Mouse (Mus musculus): ENCODE results near the gene Tuba3b. TPM values are rescaled to one million over a fixed set of nuclear protein-coding genes. Genes with fewer than 3 reads are reported as not detected.
A peak's percentile ranks its signal among the peaks of the same experiment; 100 is the strongest.

Gene Tuba3b
- polyA plus RNA-seq, 1 experiment, result not detected

GRCm38 (mm10) chr6:145607746-145608145, 7.8 kb upstream of the Tuba3b start:
- TF ChIP-seq CTCF (IDR thresholded peaks at IDR 0.05; ENCODE audit: extremely low read depth, insufficient read length, insufficient replicate concordance, low read depth, low read length), result no peak
- TF ChIP-seq POLR2A (IDR thresholded peaks at IDR 0.05; ENCODE audit: low read depth, low read length), result no peak
- no peaks in the 10 kb centered on the region for H3K27me3 ChIP-seq (ENCODE audit: control insufficient read depth, insufficient read depth, low read length)
- 77% methylated on average over 4 of the region's 4 CpGs for WGBS
- H3K4me1 ChIP-seq (ENCODE audit: control insufficient read depth, insufficient read depth, insufficient read length, low read length), result no peaks in the 10 kb centered on the region
- H3K4me3 ChIP-seq (ENCODE audit: low read depth, low read length), result no peak overlapping the region
- H3K27ac ChIP-seq (ENCODE audit: insufficient read depth, low read depth, low read length), result 0 out of 2 replicates have a peak overlapping the region, but pooled peaks have one; percentile 10
- H3K36me3 ChIP-seq (ENCODE audit: control insufficient read depth, insufficient read depth, low read length), result no peaks in the 10 kb centered on the region

- H3K27me3 ChIP-seq (ENCODE audit: control insufficient read depth, insufficient read depth, low read length), result no peaks in the 10 kb centered on the region
- H3K4me3 ChIP-seq (ENCODE audit: low read depth, low read length), result no peak overlapping the region
- no peak for TF ChIP-seq POLR2A (IDR thresholded peaks at IDR 0.05; ENCODE audit: low read depth, low read length)
- no peak for TF ChIP-seq CTCF (IDR thresholded peaks at IDR 0.05; ENCODE audit: extremely low read depth, insufficient read length, insufficient replicate concordance, low read depth, low read length)
- no peaks in the 10 kb centered on the region for H3K36me3 ChIP-seq (ENCODE audit: control insufficient read depth, insufficient read depth, low read length)
- WGBS, result 86% methylated on average over 5 of the region's 5 CpGs
- H3K27ac ChIP-seq (ENCODE audit: insufficient read depth, low read depth, low read length), result no peak overlapping the region
- no peaks in the 10 kb centered on the region for H3K4me1 ChIP-seq (ENCODE audit: control insufficient read depth, insufficient read depth, insufficient read length, low read length)
These were observed 6.9 kb upstream of the Tuba3b start for GRCm38 (mm10) chr6:145608693-145609092.

GRCm38 (mm10) chr6:145610901-145611300, 4.7 kb upstream of the Tuba3b start:
- Histone ChIP-seq H3K36me3 (ENCODE audit: control insufficient read depth, insufficient read depth, low read length) (no peaks in the 10 kb centered on the region), H3K4me1 (ENCODE audit: control insufficient read depth, insufficient read depth, insufficient read length, low read length) (no peaks in the 10 kb centered on the region), H3K4me3 (ENCODE audit: low read depth, low read length) (no peak overlapping the region), H3K27me3 (ENCODE audit: control insufficient read depth, insufficient read depth, low read length) (no peaks in the 10 kb centered on the region), H3K27ac (ENCODE audit: insufficient read depth, low read depth, low read length) (no peak overlapping the region)
- 90% methylated on average over 5 of the region's 5 CpGs for WGBS
- TF ChIP-seq CTCF (IDR thresholded peaks at IDR 0.05; ENCODE audit: extremely low read depth, insufficient read length, insufficient replicate concordance, low read depth, low read length), result no peak
- no peak for TF ChIP-seq POLR2A (IDR thresholded peaks at IDR 0.05; ENCODE audit: low read depth, low read length)

GRCm38 (mm10) chr6:145612611-145613010, 2.9 kb upstream of the Tuba3b start:
- H3K27ac ChIP-seq (ENCODE audit: insufficient read depth, low read depth, low read length), result no peak overlapping the region
- WGBS, result 83% methylated on average over 3 of the region's 3 CpGs
- H3K27me3 ChIP-seq (ENCODE audit: control insufficient read depth, insufficient read depth, low read length), result no peaks in the 10 kb centered on the region
- TF ChIP-seq CTCF (IDR thresholded peaks at IDR 0.05; ENCODE audit: extremely low read depth, insufficient read length, insufficient replicate concordance, low read depth, low read length), result no peak
- no peak for TF ChIP-seq POLR2A (IDR thresholded peaks at IDR 0.05; ENCODE audit: low read depth, low read length)
- H3K36me3 ChIP-seq (ENCODE audit: control insufficient read depth, insufficient read depth, low read length), result no peaks in the 10 kb centered on the region
- H3K4me1 ChIP-seq (ENCODE audit: control insufficient read depth, insufficient read depth, insufficient read length, low read length), result no peaks in the 10 kb centered on the region; the same call in 1 of the 2 replicates
- no peak overlapping the region for H3K4me3 ChIP-seq (ENCODE audit: low read depth, low read length)

- Histone ChIP-seq H3K4me3 (ENCODE audit: low read depth, low read length) (no peak within 1 kb of the TSS), H3K27me3 (ENCODE audit: control insufficient read depth, insufficient read depth, low read length) (no peaks in the 10 kb centered on the region), H3K36me3 (ENCODE audit: control insufficient read depth, insufficient read depth, low read length) (no peaks in the 10 kb centered on the region), H3K4me1 (ENCODE audit: control insufficient read depth, insufficient read depth, insufficient read length, low read length) (no peaks in the 10 kb centered on the region; the same call in 1 of the 2 replicates), H3K27ac (ENCODE audit: insufficient read depth, low read depth, low read length) (no peak within 1 kb of the TSS)
- no peak for TF ChIP-seq CTCF (IDR thresholded peaks at IDR 0.05; ENCODE audit: extremely low read depth, insufficient read length, insufficient replicate concordance, low read depth, low read length)
- TF ChIP-seq POLR2A (IDR thresholded peaks at IDR 0.05; ENCODE audit: low read depth, low read length), result no peak
- 74% methylated on average over 7 of the region's 7 CpGs for WGBS
These were observed 1.3 kb upstream of the Tuba3b start, which contains the start of gene Lmntd1 for GRCm38 (mm10) chr6:145614219-145614618. Lmntd1 (minus strand) TSS chr6:145614319.

GRCm38 (mm10) chr6:145616402-145617229, 1.1 kb downstream of the Tuba3b start:
- Histone ChIP-seq H3K4me3 (ENCODE audit: low read depth, low read length) (no peak overlapping the region), H3K36me3 (ENCODE audit: control insufficient read depth, insufficient read depth, low read length) (no peaks in the 10 kb centered on the region), H3K4me1 (ENCODE audit: control insufficient read depth, insufficient read depth, insufficient read length, low read length) (no peaks in the 10 kb centered on the region; the same call in 1 of the 2 replicates), H3K27ac (ENCODE audit: insufficient read depth, low read depth, low read length) (no peak overlapping the region), H3K27me3 (ENCODE audit: control insufficient read depth, insufficient read depth, low read length) (no peaks in the 10 kb centered on the region)
- TF ChIP-seq CTCF (IDR thresholded peaks at IDR 0.05; ENCODE audit: extremely low read depth, insufficient read length, insufficient replicate concordance, low read depth, low read length), result no peak
- no peak for TF ChIP-seq POLR2A (IDR thresholded peaks at IDR 0.05; ENCODE audit: low read depth, low read length)
- 58% methylated on average over 5 of the region's 5 CpGs for WGBS

- H3K27me3 ChIP-seq (ENCODE audit: control insufficient read depth, insufficient read depth, low read length), result no peaks in the 10 kb centered on the region
- H3K36me3 ChIP-seq (ENCODE audit: control insufficient read depth, insufficient read depth, low read length), result no peaks in the 10 kb centered on the region
- 88% methylated on average over 4 of the region's 4 CpGs for WGBS
- H3K27ac ChIP-seq (ENCODE audit: insufficient read depth, low read depth, low read length), result no peak overlapping the region
- TF ChIP-seq CTCF (IDR thresholded peaks at IDR 0.05; ENCODE audit: extremely low read depth, insufficient read length, insufficient replicate concordance, low read depth, low read length) (no peak), POLR2A (IDR thresholded peaks at IDR 0.05; ENCODE audit: low read depth, low read length) (no peak)
- no peak overlapping the region for H3K4me3 ChIP-seq (ENCODE audit: low read depth, low read length)
- H3K4me1 ChIP-seq (ENCODE audit: control insufficient read depth, insufficient read depth, insufficient read length, low read length), result no peaks in the 10 kb centered on the region
These were observed 7.6 kb downstream of the Tuba3b start for GRCm38 (mm10) chr6:145623141-145623540.

Measured in small intestine, adult 2 months (tissue).